Mouse (Mus musculus) ovary, postnatal 10 days (tissue): ENCODE measurements around the gene Nek2.

ENCODE experiments used
- DNase-seq: peaks from one replicate; pipeline ENCODE4 v3.0.0; 2022; ENCODE audit warnings: low spot score

Gene Nek2

GRCm38 (mm10) chr1:191814935-191815334, 6.3 kb upstream of the Nek2 start:
- DNase-seq: no peak

GRCm38 (mm10) chr1:191816596-191816995, 4.6 kb upstream of the Nek2 start:
- DNase-seq: no peak

- peak; percentile 75 for DNase-seq
Observed at GRCm38 (mm10) chr1:191817418-191818144, 3.7 kb upstream of the Nek2 start.

- no peak for DNase-seq
Observed at GRCm38 (mm10) chr1:191818145-191818631, 3.1 kb upstream of the Nek2 start.

- DNase-seq: no peak
Observed at GRCm38 (mm10) chr1:191819026-191819425, 2.2 kb upstream of the Nek2 start.

- no peak for DNase-seq
Observed at GRCm38 (mm10) chr1:191820951-191821325, 306 bp upstream of the Nek2 start.

- no peak for DNase-seq
Observed at GRCm38 (mm10) chr1:191829124-191829523, 7.9 kb downstream of the Nek2 start.

GRCm38 (mm10) chr1:191833396-191833795, 12.2 kb downstream of the Nek2 start:
- no peak for DNase-seq

- DNase-seq: peak; percentile 34
Observed at GRCm38 (mm10) chr1:191834825-191835224, 13.6 kb downstream of the Nek2 start.

- no peak for DNase-seq
Observed at GRCm38 (mm10) chr1:191836318-191836985, 15.2 kb downstream of the Nek2 start.

- DNase-seq: no peak
Observed at GRCm38 (mm10) chr1:191837691-191838090, 16.4 kb downstream of the Nek2 start.

GRCm38 (mm10) chr1:191838994-191839741, 17.9 kb downstream of the Nek2 start:
- no peak for DNase-seq

- DNase-seq: no peak
Observed at GRCm38 (mm10) chr1:191840774-191841565, 19.7 kb downstream of the Nek2 start.

- no peak for DNase-seq
Observed at GRCm38 (mm10) chr1:191842247-191842646, 21.0 kb downstream of the Nek2 start.

GRCm38 (mm10) chr1:191846667-191847066, 25.4 kb downstream of the Nek2 start:
- DNase-seq: no peak

- no peak for DNase-seq
Observed at GRCm38 (mm10) chr1:191849501-191849900, 28.3 kb downstream of the Nek2 start.

- DNase-seq: no peak
Observed at GRCm38 (mm10) chr1:191853442-191853841, 32.2 kb downstream of the Nek2 start.

GRCm38 (mm10) chr1:191854716-191855115, 33.5 kb downstream of the Nek2 start:
- no peak for DNase-seq

GRCm38 (mm10) chr1:191855136-191855878, 34.1 kb downstream of the Nek2 start:
- DNase-seq: no peak

GRCm38 (mm10) chr1:191856886-191857651, 35.8 kb downstream of the Nek2 start:
- DNase-seq: no peak
